Mouse (Mus musculus): Measurements from ENCODE around the gene Olfr618. TPM values are rescaled to one million over a fixed set of nuclear protein-coding genes. Genes with fewer than 3 reads are reported as not detected.

Gene Olfr618
- polyA plus RNA-seq, 1 experiment from 2014 or later = not detected

DNA sequence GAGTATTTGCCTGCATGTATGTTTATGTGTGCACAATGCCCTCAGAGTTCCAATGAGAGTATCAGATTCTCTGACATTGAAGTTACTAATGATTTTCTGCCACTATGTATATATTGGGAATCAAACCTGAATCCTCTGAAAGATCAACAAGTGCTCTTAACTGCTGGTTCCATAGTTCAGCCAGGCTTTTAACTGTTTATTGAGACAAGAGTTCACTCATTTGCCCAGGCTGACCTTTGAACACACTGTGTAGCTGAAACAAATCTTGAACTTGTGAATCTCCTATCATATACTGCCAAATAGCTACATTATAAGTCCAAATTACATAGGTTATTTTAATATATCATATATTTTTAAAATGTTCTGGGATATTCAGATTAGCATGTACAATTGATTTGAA lies 46.9 kb downstream of the Olfr618 start:
- Histone ChIP-seq H3K4me3 (ENCODE audit: low read depth, low read length) (no peak overlapping the region), H3K4me2 (ENCODE audit: low read length) (no peak overlapping the region), H3K9ac (ENCODE audit: low read depth, low read length) (no peak overlapping the region), H3K27ac (ENCODE audit: low read length) (no peak overlapping the region), H3K4me1 (ENCODE audit: control insufficient read depth, insufficient read depth, low read length) (no peaks in the 10 kb centered on the region), H3K9me3 (replicated peaks; ENCODE audit: control insufficient read depth, low read length, poor library complexity, severe bottlenecking) (no peaks in the 10 kb centered on the region), H3K36me3 (ENCODE audit: control insufficient read depth, insufficient read depth, low read length) (no peaks in the 10 kb centered on the region), H3K27me3 (ENCODE audit: control insufficient read depth, insufficient read depth, low read depth, low read length) (no peaks in the 10 kb centered on the region)
- ATAC-seq = no peak

DNA sequence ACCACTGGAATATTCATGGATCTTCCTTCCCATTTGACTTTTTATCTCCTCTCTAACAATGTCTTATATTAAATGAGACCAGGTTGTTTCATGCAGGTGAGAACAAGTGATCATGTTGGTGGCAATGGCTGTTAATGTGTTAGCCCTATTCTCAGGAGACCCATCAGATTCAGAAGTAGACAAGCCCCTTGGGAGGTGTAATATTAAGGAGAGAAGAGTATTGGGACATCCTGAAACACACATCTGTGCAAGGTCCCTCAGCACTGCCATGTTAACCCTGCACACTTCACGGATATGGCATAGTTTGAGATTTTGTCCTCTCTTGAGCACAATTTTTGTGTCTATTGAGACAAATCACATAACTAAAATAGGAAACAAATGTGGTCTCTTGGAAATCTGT lies 52.7 kb downstream of the Olfr618 start, which contains the start of gene Olfr622:
Gene Olfr622 (minus strand): TSS at position 101 of the 400 bp plus-strand sequence.
- WGBS = 84% methylated on average over 1 of the region's 1 CpGs
- no peak for ATAC-seq
- Histone ChIP-seq H3K36me3 (ENCODE audit: control insufficient read depth, insufficient read depth, low read length) (no peaks in the 10 kb centered on the region), H3K9me3 (replicated peaks; ENCODE audit: control insufficient read depth, low read length, poor library complexity, severe bottlenecking) (no peaks in the 10 kb centered on the region), H3K27me3 (ENCODE audit: control insufficient read depth, insufficient read depth, low read depth, low read length) (no peaks in the 10 kb centered on the region), H3K27ac (ENCODE audit: low read length) (no peak within 1 kb of the TSS), H3K4me2 (ENCODE audit: low read length) (no peak within 1 kb of the TSS), H3K4me3 (ENCODE audit: low read depth, low read length) (no peak within 1 kb of the TSS), H3K9ac (ENCODE audit: low read depth, low read length) (no peak within 1 kb of the TSS), H3K4me1 (ENCODE audit: control insufficient read depth, insufficient read depth, low read length) (no peaks in the 10 kb centered on the region)

- Histone ChIP-seq H3K27me3 (ENCODE audit: control insufficient read depth, insufficient read depth, low read depth, low read length) (no peaks in the 10 kb centered on the region), H3K4me1 (ENCODE audit: control insufficient read depth, insufficient read depth, low read length) (no peaks in the 10 kb centered on the region), H3K9me3 (replicated peaks; ENCODE audit: control insufficient read depth, low read length, poor library complexity, severe bottlenecking) (no peaks in the 10 kb centered on the region), H3K4me3 (ENCODE audit: low read depth, low read length) (no peak overlapping the region), H3K27ac (ENCODE audit: low read length) (no peak overlapping the region), H3K36me3 (ENCODE audit: control insufficient read depth, insufficient read depth, low read length) (no peaks in the 10 kb centered on the region), H3K4me2 (ENCODE audit: low read length) (no peak overlapping the region), H3K9ac (ENCODE audit: low read depth, low read length) (no peak overlapping the region)
- no peak for ATAC-seq
- WGBS = 91% methylated on average over 4 of the region's 4 CpGs
Observed at GRCm38 (mm10) chr7:103644070-103644469, 54.2 kb downstream of the Olfr618 start.

Small RNA genes within 50 kb of the gene (microRNA-seq; reads per million reads assigned to microRNA genes)
- gene Gm26506 = not detected

Other genes starting within 250 kb of the Olfr618 start
- gene Olfr600, start 240.4 kb upstream of the Olfr618 start, polyA plus RNA-seq (2015; fragmentation: Nextera tagmentation; extraction: Ambion mirVana) = not detected in 2 replicates
- gene Olfr601, start 227.4 kb upstream of the Olfr618 start, polyA plus RNA-seq (2015; fragmentation: Nextera tagmentation; extraction: Ambion mirVana) = not detected in 2 replicates
- gene Olfr603, start 203.9 kb upstream of the Olfr618 start, polyA plus RNA-seq (2015; fragmentation: Nextera tagmentation; extraction: Ambion mirVana) = not detected in 2 replicates
- gene Usp17lc, start 175.0 kb upstream of the Olfr618 start, polyA plus RNA-seq (2015; fragmentation: Nextera tagmentation; extraction: Ambion mirVana) = not detected in 2 replicates
- gene Olfr605, start 144.7 kb upstream of the Olfr618 start, polyA plus RNA-seq (2015; fragmentation: Nextera tagmentation; extraction: Ambion mirVana) = not detected in 2 replicates
- gene Olfr606, start 141.1 kb upstream of the Olfr618 start, polyA plus RNA-seq (2015; fragmentation: Nextera tagmentation; extraction: Ambion mirVana) = not detected in 2 replicates
- gene Olfr607, start 126.0 kb upstream of the Olfr618 start, polyA plus RNA-seq (2015; fragmentation: Nextera tagmentation; extraction: Ambion mirVana) = not detected in 2 replicates
- gene Olfr608, start 120.2 kb upstream of the Olfr618 start, polyA plus RNA-seq (2015; fragmentation: Nextera tagmentation; extraction: Ambion mirVana) = not detected in 2 replicates
- not detected in 2 replicates for gene Olfr609, start 92.0 kb upstream of the Olfr618 start, polyA plus RNA-seq (2015; fragmentation: Nextera tagmentation; extraction: Ambion mirVana)
- gene Olfr610, start 78.0 kb upstream of the Olfr618 start, polyA plus RNA-seq (2015; fragmentation: Nextera tagmentation; extraction: Ambion mirVana) = not detected in 2 replicates
- not detected in 2 replicates for gene Olfr611, start 69.3 kb upstream of the Olfr618 start, polyA plus RNA-seq (2015; fragmentation: Nextera tagmentation; extraction: Ambion mirVana)
- not detected in 2 replicates for gene Olfr612, start 47.4 kb upstream of the Olfr618 start, polyA plus RNA-seq (2015; fragmentation: Nextera tagmentation; extraction: Ambion mirVana)
- not detected in 2 replicates for gene Olfr613, start 42.0 kb upstream of the Olfr618 start, polyA plus RNA-seq (2015; fragmentation: Nextera tagmentation; extraction: Ambion mirVana)
- not detected in 2 replicates for gene Olfr615, start 34.0 kb upstream of the Olfr618 start, polyA plus RNA-seq (2015; fragmentation: Nextera tagmentation; extraction: Ambion mirVana)
- not detected in 2 replicates for gene Olfr616, start 21.0 kb upstream of the Olfr618 start, polyA plus RNA-seq (2015; fragmentation: Nextera tagmentation; extraction: Ambion mirVana)
- not detected in 2 replicates for gene Olfr617, start 17.0 kb upstream of the Olfr618 start, polyA plus RNA-seq (2015; fragmentation: Nextera tagmentation; extraction: Ambion mirVana)
- not detected in 2 replicates for gene Olfr619, start 10.5 kb downstream of the Olfr618 start, polyA plus RNA-seq (2015; fragmentation: Nextera tagmentation; extraction: Ambion mirVana)
- not detected in 2 replicates for gene Olfr620, start 22.4 kb downstream of the Olfr618 start, polyA plus RNA-seq (2015; fragmentation: Nextera tagmentation; extraction: Ambion mirVana)
- not detected in 2 replicates for gene Olfr622, start 52.6 kb downstream of the Olfr618 start, polyA plus RNA-seq (2015; fragmentation: Nextera tagmentation; extraction: Ambion mirVana)
- gene Olfr623, start 73.6 kb downstream of the Olfr618 start, polyA plus RNA-seq (2015; fragmentation: Nextera tagmentation; extraction: Ambion mirVana) = not detected in 2 replicates
- not detected in 2 replicates for gene Olfr624, start 81.1 kb downstream of the Olfr618 start, polyA plus RNA-seq (2015; fragmentation: Nextera tagmentation; extraction: Ambion mirVana)
- not detected in 2 replicates for gene Olfr625-ps1, start 92.6 kb downstream of the Olfr618 start, polyA plus RNA-seq (2015; fragmentation: Nextera tagmentation; extraction: Ambion mirVana)
- gene Olfr243, start 124.6 kb downstream of the Olfr618 start, polyA plus RNA-seq (2015; fragmentation: Nextera tagmentation; extraction: Ambion mirVana) = not detected in 2 replicates
- not detected in 2 replicates for gene Olfr628, start 140.3 kb downstream of the Olfr618 start, polyA plus RNA-seq (2015; fragmentation: Nextera tagmentation; extraction: Ambion mirVana)
- gene Olfr629, start 154.8 kb downstream of the Olfr618 start, polyA plus RNA-seq (2015; fragmentation: Nextera tagmentation; extraction: Ambion mirVana) = not detected in 2 replicates
- gene Olfr630, start 167.2 kb downstream of the Olfr618 start, polyA plus RNA-seq (2015; fragmentation: Nextera tagmentation; extraction: Ambion mirVana) = not detected in 2 replicates
- not detected in 2 replicates for gene Olfr69, start 181.5 kb downstream of the Olfr618 start, polyA plus RNA-seq (2015; fragmentation: Nextera tagmentation; extraction: Ambion mirVana)
- gene Olfr68, start 189.6 kb downstream of the Olfr618 start, polyA plus RNA-seq (2015; fragmentation: Nextera tagmentation; extraction: Ambion mirVana) = not detected in 2 replicates
- not detected in 2 replicates for gene Olfr67, start 201.7 kb downstream of the Olfr618 start, polyA plus RNA-seq (2015; fragmentation: Nextera tagmentation; extraction: Ambion mirVana)
- gene Hbb-bt, start 223.9 kb downstream of the Olfr618 start, polyA plus RNA-seq (2015; fragmentation: Nextera tagmentation; extraction: Ambion mirVana) = 1,229 and 1,369 TPM in 2 replicates
- gene Hbb-bs, start 238.0 kb downstream of the Olfr618 start, polyA plus RNA-seq (2015; fragmentation: Nextera tagmentation; extraction: Ambion mirVana) = 4,227 and 4,621 TPM in 2 replicates